Mouse (Mus musculus) gastrocnemius, adult 2 months (tissue): ENCODE data around the gene 8030411F24Rik. TPM values are rescaled to one million over a fixed set of nuclear protein-coding genes. Genes with fewer than 3 reads are reported as not detected.
"Not testable (repeated sequence)": the region's sequence is repeated elsewhere in the genome, so short reads cannot be mapped to it uniquely, and the experiment has no call there.

ENCODE experiments used
- DNase-seq: peaks from one replicate; pipeline ENCODE4 v3.0.0; 2022
- H3K27ac ChIP-seq: fragments of 200-600 bp; 2 replicates; pipeline ENCODE4 v1.8.1; 2022; ENCODE audit warnings: mild to moderate bottlenecking
- H3K4me3 ChIP-seq: fragments of 200-600 bp; 2 replicates; pipeline ENCODE4 v1.8.1; 2022; ENCODE audit warnings: mild to moderate bottlenecking, moderate library complexity
- CTCF ChIP-seq: fragments of 200-600 bp; IDR thresholded peaks from 2 replicates; pipeline ENCODE4 v1.8.1; 2022; ENCODE audit warnings: antibody characterized with exemption, mild to moderate bottlenecking, moderate library complexity
- intact Hi-C: fragments of 180-260 bp; cut with DNase I; formaldehyde crosslinking; loops from one replicate; pipeline ENCODE4 v1.15.1; 2025
- long read RNA-seq, 2 experiments: library from polyadenylated mRNA; stranded (forward); transcript quantifications; one replicate each; pipeline ENCODE4 v2.0.0; 2021
- total RNA-seq, 2 experiments: library from RNA; stranded (reverse); gene quantifications; 2 replicates each; pipeline ENCODE4 v1.2.3; 2021

8030411F24Rik gene
- total RNA-seq: not detected
- long read RNA-seq, experiment 1: 0 reads
- long read RNA-seq, experiment 2: 0 reads

DNA sequence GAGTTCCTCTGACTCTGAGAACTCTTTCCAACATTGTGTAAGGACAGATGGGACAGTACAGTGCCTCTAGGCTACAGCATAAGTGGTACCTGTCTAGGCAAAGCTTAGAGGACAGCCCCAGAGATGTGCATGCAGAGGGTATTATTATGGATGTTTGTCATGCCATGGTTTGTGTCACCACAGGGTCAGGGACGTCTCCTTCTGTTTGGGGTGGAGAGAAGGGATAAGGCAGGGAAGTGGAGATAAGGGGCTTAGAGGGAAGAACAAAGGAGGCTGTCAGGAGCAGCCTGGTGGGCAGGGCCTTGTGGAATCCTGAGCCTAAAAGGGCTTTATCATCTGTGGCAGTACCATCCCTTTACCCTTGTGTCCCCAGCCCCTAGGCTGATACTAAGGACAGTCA lies at the start of gene 8030411F24Rik:
8030411F24Rik (plus strand) TSS at position 301 of the 400 bp plus-strand sequence.
- DNase-seq: no peak
- intact Hi-C loops: no loop called here
- Histone ChIP-seq H3K4me3 (no peak within 1 kb of the TSS), H3K27ac (no peak within 1 kb of the TSS)
- no peak for TF ChIP-seq CTCF

DNA sequence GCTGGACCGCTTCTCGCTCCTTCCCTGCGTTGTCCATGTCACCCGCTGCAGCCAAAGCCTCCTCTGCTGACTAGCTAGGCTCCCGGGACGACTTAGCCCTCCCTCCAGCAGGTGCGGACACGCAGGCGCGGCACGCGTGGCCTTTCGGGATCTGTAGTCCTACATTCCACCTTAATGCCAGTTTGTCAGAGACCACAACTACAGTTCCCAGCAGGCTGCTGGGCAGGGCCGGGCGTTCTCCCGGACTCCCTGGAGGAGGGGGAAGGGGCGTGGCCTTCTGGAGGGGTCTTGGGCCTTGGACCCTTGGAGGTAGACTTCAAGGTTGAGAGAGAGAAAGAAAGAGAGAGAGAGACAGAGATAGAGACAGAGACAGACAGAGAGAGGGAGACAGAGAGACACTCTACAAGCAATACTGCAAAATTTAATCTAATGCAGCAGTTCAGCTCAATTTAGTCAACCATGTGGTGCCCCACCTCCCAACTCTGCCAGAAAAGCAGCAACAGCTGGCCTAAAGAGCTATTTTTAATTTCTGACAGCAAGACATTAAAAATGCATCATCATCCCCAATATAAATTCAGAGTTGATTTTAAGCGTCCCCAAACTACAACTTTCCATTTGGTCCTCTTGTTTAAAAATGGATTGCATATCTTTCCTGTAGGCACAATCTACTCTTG lies 49.3 kb upstream of the 8030411F24Rik start, which contains the start of gene Napb:
Napb (minus strand) TSS at position 141 of the 674 bp plus-strand sequence.
- Histone ChIP-seq H3K27ac (peak within 1 kb of the TSS; percentile 98), H3K4me3 (peak within 1 kb of the TSS; percentile 85)

DNA sequence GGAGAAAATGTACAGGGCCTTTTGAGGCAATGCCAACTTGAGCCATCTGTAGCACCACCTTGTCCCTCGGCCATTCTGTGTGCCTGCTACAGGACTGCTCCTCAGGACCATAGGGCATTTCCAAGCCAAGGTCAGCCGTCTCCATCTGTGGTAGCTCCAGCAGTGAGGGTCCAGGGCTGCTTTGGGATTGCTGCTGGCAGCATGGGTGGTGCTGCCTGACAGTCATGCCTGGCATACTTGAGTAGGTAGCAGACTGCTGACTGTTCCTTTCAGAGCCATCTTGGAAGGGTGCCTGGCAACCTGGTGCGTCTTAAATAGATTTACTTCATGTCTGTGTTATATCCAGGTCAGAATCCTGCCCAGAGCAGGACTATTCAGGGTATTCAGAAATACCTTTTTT lies 38.8 kb upstream of the 8030411F24Rik start:
- Histone ChIP-seq H3K4me3 (no peak overlapping the region), H3K27ac (peak overlapping the region; percentile 68)
- peak; percentile 75 for DNase-seq
- TF ChIP-seq CTCF: no peak
- intact Hi-C loops: no loop called here

More for the DNA sequence above, 49.3 kb upstream of the 8030411F24Rik start, which contains the start of gene Napb:
- intact Hi-C loops: loop anchor here (5.0 kb wide), 1 partner anchor 50 kb away; the partner anchor contains the start of gene Gzf1
- peak; percentile 96 for DNase-seq
- TF ChIP-seq CTCF: no peak

DNA sequence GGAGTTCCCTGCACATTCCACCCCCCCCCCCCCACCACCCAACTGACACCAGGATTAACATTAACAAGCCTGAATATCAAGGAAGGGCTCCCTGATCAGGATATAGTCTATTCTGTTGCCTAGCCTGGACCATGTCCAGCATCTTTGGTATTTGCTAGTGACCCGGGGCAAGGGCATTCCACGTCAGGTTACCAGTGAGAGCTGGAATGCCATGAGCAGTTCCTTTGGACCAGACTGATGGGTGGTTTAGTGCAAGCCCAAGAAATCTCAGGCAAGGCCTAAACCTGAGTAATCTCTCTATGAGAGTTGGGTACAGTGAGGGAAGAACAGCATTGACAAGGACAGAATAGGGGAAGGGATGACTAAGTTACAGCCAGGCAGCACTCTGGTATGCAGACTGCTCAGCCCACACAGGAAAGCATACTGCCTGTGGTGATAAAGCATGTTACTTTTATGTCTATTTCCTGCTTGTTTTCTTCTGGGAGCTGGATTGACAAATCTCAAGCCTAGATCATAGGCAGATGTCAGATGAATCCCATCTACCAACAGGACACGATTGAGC lies 37.9 kb upstream of the 8030411F24Rik start:
- no peak for TF ChIP-seq CTCF
- Histone ChIP-seq H3K27ac (no peak overlapping the region), H3K4me3 (no peak overlapping the region)
- DNase-seq: no peak
- intact Hi-C loops: no loop called here

DNA sequence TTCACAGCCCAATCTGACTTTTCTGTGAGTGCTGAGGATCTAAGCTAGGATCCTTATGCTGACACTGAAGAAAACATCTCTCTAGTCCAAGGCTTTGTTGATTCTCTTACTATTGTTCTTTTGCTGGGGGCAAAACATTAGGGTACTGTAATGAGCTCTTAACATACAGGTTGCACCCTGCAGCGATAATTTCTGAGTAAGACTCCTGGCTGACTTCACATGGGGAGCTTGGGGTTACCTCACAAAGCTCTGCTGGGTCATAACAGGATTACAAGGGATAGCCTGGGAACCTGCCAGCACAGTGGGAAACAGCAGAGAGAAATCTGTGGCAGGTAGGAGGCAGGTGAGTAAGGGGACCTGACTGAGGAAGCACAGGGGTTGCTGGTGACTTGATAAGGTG lies 31.8 kb upstream of the 8030411F24Rik start, which contains the start of gene Cstl1:
Cstl1 (plus strand) TSS at position 301 of the 400 bp plus-strand sequence.
- TF ChIP-seq CTCF: no peak
- DNase-seq: no peak
- intact Hi-C loops: loop anchor here (5.0 to 10.0 kb wide), 5 partner anchors 68 to 945 kb away; partner anchors contain the start of gene Gzf1
- H3K27ac ChIP-seq: no peak within 1 kb of the TSS
- no peak within 1 kb of the TSS for H3K4me3 ChIP-seq

DNA sequence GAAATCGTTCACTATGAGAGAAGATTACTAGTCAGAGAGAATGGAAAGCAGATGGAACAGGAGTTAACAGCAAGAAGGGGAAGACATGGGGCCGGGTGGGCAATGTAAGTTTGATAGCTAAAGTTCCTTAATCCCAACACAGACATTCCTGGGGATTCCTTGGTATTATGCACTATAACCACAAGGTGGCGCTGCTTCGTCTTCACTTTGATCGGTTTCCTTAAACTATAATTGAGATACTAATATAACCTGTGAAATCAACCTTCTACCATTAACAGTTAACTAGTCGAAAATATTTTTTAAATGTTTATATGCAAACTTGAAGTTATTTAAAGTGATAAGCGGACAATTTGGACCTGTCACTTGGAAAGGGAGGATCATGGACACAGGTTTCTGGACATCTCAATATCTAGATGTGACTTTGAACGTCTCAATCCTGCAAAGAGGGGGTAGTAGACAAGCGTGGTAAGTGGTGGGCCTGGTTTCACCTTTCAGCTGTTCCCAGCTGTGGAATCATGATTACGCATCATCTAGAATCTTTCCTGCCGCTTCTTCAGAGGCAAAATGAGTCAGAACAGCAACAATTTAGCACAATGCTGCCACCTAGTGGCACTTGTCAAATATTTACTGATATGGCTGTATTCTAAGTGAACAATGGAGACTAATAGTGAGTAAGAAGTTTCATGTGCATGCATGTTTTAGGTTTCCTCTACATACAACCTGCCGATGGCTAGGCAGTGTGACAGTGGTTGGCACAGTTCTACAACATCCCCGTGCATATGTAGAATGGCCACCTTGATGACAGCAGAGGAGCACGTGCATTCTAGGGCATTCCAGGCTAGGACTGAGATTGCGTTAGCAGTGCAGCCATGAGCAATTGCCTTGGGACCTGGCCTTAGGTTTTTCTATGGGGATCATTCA lies 29.7 kb upstream of the 8030411F24Rik start:
- Histone ChIP-seq H3K27ac (peak overlapping the region; percentile 65), H3K4me3 (peak overlapping the region; percentile 78)
- peak; percentile 76 for TF ChIP-seq CTCF
- intact Hi-C loops: loop anchor here (5.0 to 10.0 kb wide), 5 partner anchors 70 to 947 kb away; partner anchors contain the start of gene Gzf1
- peak; percentile 65 for DNase-seq

DNA sequence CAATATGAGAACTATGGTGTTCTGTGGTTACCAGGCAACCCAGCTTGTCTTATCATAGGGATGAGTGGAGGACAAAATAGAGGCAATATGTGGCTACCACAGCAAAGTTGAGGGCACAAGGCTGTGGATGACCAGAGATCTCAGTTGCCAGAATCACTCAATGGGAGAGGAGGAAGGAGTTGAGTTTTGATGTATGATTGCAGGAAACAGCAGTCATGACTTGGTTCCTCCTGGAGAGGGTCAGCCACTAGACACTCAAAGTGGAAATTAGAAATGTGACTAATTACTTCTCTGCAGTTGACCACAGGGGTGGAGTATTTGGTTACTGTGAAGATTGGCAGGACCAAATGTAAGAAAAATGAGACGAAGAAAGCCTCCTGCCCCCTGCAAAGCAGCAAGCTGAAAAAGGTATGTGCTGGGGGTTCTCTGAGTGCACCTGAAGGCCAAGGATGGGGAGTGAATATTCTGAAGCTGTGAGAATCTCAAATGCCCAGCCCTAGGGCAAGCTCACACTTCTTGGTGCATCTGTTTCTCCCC lies 27.4 kb upstream of the 8030411F24Rik start:
- intact Hi-C loops: loop anchor here (5.0 to 10.0 kb wide), 5 partner anchors 72 to 950 kb away; partner anchors contain the start of gene Gzf1

DNA sequence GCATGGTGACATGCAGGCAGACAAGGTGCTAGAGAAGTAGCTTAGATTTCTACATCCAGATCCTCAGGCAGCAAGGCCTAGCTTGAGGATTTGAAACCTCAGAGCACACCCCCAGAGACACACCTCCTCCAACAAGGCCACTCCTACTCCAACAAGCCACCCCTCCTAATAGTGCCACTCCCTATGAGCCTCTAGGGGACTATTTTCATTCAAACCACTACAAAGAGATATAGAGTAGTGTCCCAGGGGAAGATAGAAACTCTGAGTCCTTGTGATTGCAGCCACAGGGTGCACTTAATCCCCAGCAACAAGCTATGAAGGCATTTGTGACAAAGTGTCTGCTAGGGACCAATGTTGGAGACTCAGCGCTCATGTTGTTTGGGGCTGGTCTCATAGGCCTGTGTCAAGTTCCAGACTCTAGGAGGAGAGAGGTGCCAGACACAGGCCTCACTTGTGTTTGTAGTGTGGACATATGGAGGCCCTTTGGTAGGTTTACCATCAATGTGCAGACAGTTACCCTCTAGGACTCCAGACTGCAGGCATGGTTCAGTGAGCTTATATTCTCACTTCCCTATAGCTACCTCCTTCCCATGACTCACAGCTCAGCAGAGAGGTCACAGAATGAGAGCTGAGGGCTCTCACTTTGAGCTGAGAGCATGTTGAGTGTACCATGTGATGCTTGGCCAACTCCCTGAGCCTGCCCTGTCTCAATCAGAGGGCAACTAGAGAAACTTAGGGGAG lies 18.0 kb upstream of the 8030411F24Rik start:
- Histone ChIP-seq H3K27ac (no peak overlapping the region), H3K4me3 (no peak overlapping the region)
- no peak for DNase-seq
- TF ChIP-seq CTCF: no peak
- intact Hi-C loops: no loop called here

More for the DNA sequence above, 27.4 kb upstream of the 8030411F24Rik start:
- DNase-seq: no peak
- no peak overlapping the region for H3K4me3 ChIP-seq
- TF ChIP-seq CTCF: no peak
- H3K27ac ChIP-seq: peak overlapping the region; percentile 71

DNA sequence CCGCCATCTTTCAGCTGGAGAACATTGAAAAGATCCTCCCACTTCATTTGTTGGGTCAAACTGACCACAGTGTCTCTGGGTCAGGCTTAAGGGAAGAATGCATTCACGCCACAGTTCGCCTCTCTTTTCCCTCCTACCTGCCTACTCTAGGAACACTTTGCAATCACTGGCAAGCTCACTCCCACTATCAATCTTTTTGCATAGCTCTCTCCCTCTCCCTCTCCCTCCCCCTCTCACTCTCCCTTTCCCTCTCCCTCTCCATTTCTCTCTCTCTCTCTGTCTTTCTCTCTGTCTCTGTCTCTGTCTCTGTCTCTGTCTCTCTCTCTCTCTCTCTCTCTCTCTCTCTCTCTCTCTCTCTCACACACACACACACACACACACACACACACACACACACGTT lies 10.4 kb upstream of the 8030411F24Rik start, which contains the start of gene Cst11:
Cst11 (minus strand) TSS at position 101 of the 400 bp plus-strand sequence.
- DNase-seq, H3K27ac ChIP-seq, H3K4me3 ChIP-seq, intact Hi-C loops: not testable (repeated sequence)

DNA sequence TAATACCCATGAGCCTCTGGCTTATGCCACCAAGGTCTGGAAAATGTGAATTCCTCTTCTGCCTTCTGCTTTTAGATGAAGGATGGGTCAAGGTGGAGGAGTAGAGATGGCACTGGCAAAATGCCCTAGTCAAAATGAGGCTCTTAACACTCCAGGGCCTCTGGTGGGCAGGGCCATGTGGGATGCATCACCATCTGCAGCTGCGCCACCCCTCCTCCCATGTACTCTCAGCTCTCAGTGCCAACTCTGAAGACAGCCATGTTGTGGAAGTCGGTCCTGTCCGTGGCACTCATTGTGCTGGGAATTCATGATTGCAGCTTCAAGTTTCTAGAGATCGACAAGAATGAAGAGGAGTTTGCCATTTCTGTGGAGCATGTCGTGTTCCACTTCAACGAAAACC lies 7.3 kb downstream of the 8030411F24Rik start, which contains the start of gene Cst12:
Cst12 (plus strand) TSS at position 220 of the 400 bp plus-strand sequence.
- Histone ChIP-seq H3K27ac (no peak within 1 kb of the TSS), H3K4me3 (no peak within 1 kb of the TSS)
- intact Hi-C loops: no loop called here
- TF ChIP-seq CTCF: no peak
- DNase-seq: no peak

DNA sequence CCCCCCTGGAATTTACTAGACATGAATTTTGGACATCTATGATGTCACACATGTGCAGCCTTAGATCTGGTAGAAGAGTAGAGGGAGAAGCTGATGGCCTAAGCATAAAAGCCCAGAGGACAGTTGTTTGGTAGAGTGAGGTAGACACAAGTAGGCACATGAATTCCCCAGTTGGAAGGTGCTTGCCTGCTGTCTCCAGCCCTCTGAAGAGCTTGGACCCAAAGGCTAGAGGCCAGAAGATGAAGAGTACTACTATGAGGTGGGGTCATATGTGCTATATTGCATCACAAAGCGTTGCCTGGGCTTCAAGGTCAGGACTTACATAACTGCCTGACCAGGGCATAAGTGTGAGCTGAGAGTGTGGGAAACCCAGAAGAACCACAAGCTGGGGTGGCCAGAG lies 16.7 kb downstream of the 8030411F24Rik start, which contains the start of gene Cst8:
Cst8 (plus strand) TSS at position 301 of the 400 bp plus-strand sequence.
- intact Hi-C loops: no loop called here
- no peak within 1 kb of the TSS for H3K4me3 ChIP-seq
- TF ChIP-seq CTCF: no peak
- no peak within 1 kb of the TSS for H3K27ac ChIP-seq
- DNase-seq: no peak
